Mouse (Mus musculus) ovary, postnatal 14 days (tissue): Measurements from ENCODE around the gene Slc25a4.
A peak's percentile ranks its signal among the peaks of the same experiment; 100 is the strongest.

Source experiments
- DNase-seq: peaks from one replicate; pipeline ENCODE4 v3.0.0; 2022; ENCODE audit warnings: low spot score

Gene Slc25a4

DNA sequence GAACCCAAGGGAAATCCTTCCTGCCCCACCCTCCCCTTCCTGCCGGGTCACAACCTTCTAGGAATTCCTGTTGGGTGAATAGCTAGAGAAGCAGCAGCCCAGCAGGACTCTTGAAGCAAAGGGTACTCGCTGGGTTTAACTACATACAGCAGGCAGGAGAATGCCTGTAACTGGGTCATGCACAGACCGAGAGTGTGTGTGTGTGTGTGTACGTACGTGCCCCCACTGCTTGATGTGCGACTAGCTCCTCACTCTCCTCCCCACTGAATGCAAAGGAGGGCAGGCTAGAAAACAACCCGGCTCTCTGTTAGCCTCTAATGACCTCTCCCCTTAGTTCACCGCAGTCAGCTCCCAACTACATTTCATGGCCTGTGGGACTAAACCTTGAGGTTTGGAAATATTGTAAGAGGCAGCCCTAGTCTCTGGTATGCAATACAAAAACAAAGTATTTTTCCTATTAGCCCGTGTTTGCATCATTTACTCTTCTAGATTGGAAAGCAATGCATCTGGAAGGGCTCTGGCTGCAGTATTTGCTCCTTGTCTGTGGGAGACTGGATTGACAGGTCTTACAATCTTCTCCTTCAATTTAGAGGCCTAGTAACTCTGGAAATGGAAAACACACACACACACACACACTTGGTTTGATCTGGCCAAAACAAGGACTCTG lies 6.0 kb downstream of the Slc25a4 start:
- DNase-seq, result no peak

DNA sequence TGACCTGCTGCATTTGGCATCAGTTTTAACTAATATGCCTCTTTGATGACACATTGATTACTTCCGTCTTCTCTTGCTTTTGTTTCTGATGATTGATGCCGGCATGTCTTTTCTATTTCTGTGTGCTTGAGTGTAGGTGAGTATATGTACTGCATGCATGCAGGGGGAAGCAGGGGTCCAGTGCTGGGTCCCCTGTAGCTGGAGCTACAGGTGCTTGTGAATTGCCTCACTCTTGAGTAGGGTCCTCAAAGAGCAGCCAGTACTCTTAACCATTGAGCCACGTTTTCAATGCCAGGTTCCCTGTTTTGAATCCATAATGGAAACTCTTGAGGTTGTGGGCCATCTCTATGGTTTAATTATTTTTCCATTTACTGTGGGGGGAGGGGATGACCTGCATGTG lies 6.8 kb downstream of the Slc25a4 start:
- no peak for DNase-seq

DNA sequence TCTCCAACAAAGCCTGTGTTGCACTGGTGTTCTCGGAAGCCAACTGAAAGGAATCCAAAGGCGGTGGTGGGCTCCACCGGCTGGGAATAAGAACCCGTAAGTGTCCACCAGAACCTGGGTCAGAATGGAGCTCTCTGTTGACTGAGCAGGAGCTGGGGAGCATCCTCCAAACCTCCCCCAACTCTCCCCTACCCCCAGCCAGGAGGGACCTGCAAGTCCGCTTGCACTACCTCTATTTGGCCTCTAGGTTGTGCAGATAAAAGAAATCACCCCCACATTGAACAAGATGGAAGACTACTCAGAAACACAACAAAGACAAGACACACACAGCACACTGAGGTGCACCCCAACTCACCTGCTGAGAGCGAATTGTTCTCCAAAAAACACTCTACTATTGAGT lies 8.7 kb downstream of the Slc25a4 start:
- DNase-seq, result no peak

DNA sequence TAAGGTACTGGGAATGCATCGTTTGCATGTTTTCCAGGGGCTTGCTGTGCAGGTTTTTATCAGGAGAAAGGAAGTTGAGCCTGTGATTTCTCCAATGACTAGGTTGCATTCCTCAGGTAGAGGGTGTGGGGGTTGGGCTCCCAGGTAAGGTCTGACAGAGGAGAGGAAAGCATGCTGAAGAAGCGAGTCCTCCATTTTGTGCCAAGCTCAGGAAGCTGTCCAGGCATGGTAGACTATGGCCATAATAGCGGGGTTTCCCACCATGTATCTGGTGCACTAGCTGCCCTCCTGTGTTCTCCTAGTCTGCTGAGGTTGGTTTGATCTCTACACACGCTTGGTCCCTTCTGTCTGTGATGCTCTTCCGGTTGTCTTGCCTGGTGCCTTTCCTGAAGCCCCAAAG lies 13.4 kb downstream of the Slc25a4 start:
- no peak for DNase-seq

DNA sequence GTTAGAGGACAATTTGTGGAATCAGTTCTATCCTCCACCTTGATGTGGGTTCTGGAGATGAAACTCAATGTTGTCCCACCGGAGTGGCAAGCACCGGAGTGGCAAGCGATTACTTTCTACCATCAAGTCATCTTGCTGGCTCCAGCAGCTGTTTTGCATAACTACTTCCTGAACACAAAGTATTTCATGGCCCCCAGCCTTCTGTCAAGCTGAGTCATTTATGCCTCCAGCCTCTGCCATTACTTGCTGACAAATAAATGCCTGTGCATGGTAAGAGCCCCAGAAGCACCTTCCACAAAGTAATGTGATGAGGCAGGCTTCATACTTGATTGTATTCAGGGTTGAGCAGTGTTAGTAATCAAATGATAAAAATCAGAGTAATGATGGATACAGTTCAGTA lies 14.2 kb downstream of the Slc25a4 start:
- DNase-seq, result no peak

DNA sequence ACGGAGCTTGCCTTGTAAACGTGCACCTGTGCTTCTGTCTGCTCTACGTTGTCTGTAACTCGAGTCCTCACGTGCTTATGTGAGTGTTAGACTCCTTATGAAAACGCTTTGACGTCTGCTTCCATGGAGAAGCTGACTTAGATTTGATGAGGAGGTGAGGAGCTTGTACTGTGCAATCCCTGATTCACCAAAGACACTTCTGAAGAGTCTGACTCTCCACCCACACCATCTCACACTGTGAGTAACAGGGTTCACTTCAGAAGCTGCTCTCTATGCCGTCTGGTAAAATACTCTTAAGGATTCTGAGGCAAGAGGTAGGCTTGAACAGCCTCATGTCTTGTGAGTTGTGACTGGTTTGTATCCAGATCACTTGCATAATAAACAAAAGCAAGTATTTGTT lies 18.0 kb downstream of the Slc25a4 start:
- no peak for DNase-seq

DNA sequence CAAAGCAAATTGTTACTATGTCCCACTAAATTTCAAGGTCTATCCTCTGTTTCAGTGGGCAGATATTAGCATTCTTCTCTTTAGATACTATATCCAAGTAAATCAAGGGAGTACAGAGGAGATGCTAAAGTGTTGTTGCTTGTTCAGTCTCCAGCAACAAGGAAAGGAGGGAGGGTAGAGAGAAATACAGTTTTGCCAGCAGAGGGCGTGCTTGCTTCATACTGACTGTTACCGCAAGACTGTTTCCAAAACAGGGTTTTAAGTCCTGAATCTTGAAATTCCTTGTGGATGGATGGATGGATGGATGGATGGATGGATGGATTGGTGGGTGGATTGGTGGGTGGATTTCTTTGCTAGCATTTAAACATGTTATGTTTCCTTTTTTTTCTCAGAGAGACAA lies 25.7 kb downstream of the Slc25a4 start:
- DNase-seq, result peak; percentile 44

DNA sequence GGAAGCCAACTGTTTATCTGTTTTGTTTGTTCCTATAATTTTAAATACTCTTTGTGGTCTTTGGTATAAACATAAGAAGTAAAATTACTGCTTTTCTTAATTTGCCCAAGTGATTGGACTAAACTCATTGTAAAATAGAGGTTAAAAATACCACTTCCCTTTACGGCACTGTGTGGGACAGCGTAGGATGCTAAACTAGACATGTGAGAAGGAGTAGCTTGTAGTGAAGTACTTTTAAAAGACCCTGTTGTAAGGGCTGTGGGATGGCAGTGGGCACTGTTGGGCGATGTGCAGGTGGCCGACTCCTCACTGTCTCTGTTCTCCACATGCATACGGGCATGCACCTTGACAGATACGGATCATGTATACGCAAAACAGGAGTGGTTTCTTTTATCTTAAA lies 30.9 kb downstream of the Slc25a4 start:
- no peak for DNase-seq

DNA sequence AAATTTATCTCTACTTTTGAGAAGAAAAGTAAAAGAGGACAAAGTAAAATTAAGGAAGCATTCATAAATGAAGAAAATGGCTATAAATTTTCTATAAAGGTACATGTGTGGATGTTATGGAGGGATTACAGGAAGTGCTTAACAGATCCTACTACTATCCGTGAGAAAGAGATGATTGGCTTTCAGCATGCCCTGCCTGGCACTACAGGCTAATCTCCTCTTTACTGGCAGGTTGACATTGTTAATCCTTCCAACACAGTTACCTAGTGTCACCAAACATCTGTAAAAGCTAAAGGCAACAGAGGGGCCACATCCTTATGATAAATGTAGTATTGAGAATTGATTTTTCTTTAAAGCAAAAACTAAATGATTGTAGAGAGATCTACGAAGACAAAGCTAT lies 37.4 kb downstream of the Slc25a4 start:
- DNase-seq, result no peak

DNA sequence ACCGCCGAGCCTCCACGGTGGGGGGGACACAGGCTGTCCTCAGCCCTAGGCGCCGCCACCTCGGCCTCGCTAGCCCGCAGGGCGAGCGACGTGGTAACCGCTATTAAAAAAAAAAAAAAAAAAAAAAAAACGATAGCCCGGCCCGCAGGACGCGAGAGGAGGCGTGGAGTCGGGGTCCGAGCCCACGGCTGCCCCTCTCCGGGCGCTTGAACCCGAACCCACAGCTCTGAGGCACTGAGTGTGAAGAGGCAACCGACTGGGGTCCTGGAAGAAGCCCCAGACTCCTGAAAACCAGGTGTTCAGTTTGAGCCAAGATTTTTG lies 47.3 kb downstream of the Slc25a4 start:
- DNase-seq, result no peak

DNA sequence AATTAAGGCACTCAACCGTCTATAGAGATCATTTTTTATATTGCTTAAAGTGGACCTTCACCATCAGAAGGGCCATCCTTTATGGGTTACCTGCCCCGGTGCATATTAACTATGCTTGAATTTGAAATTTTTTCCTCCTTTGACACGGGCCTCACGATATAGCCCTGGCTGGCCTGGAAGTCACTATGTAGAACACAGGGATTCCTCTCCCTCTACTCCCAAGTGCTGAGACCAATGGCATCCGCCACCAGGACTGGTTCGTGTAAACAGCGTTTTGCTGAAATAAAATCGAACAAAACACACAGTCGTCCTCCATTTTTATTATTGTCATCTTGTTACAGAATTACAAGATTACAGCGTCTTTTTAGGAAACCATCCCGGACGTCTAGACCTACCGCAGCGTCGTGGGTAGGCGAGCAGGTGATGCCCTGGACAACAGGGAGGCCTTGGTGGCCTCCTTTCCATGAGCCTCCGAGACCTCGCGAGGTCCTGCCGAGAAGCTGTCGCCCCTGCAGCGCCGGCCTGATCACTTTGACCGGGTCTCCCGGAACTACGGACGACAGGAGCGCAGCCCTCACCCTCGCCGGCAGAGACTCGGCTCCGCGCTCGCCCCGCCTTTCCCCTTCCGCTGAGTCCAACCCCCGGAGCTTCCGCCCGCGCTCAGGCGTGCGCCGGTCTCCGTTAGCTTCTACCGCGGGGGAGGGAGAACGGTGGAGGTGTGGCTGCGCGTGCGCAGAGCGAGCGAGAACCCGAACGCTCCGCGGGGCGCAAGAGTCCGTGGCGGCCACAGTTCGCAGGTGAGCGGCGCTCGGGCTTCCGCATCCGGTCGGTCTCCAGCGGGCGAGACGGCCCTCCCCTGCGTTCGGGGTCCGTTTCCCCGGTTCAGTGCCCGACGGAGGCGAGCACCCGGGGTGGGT lies 47.9 kb downstream of the Slc25a4 start:
- DNase-seq, result peak; percentile 96
